Mouse (Mus musculus) erythroblast, adult 5-6 weeks (primary cell): ENCODE measurements around the gene Dyrk1a. TPM values are rescaled to one million over a fixed set of nuclear protein-coding genes. Genes with fewer than 3 reads are reported as not detected.

Source experiments
- ATAC-seq: replicated peaks from 2 replicates; pipeline ENCODE4 v1.8.0; 2016; ENCODE audit warnings: moderate number of reproducible peaks, mild to moderate bottlenecking, moderate TSS enrichment, inconsistent platforms; ENCODE audit not compliant: poor library complexity, low FRiP score, severe bottlenecking
- total RNA-seq, 2 experiments: library from RNA; stranded (forward) in 1 of 2; stranded (reverse) in 1 of 2; fragments of 150-400 nt in 1 of 2; fragments of 200-764, 138-1000 nt in 1 of 2; gene quantifications; 2 replicates each; pipeline versions ENCODE4 v1.2.3 to v1.2.4; 2015 to 2017; ENCODE audit warnings: low replicate concordance in 2 of 2

Dyrk1a gene
- total RNA-seq, 2 experiments from 2014 or later = 60.3 to 65.1 TPM

GRCm38 (mm10) chr16:94587461-94587860 lies 17.7 kb downstream of the Dyrk1a start:
- ATAC-seq = no peak

GRCm38 (mm10) chr16:94588171-94588570 lies 18.4 kb downstream of the Dyrk1a start:
- no peak for ATAC-seq

DNA sequence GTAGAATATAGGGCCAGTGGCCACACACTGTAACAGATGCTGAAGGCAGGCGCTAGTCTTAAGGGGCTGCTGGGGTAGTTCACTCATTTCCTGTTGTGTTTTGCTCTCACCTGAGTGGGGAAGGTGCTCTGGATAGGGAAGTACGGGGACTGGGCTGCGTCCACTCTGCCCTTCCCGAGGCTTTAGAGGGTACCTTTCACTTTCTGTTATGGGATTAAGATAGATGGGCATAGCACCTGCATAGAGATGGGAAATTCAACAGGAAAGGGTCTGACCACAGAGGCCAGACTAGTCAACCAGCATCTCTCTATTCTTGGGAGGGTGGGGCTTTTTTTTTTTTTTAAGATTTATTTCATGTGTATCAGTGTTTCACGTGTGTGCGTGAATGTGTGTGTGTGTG lies 19.2 kb downstream of the Dyrk1a start:
- ATAC-seq = no peak

DNA sequence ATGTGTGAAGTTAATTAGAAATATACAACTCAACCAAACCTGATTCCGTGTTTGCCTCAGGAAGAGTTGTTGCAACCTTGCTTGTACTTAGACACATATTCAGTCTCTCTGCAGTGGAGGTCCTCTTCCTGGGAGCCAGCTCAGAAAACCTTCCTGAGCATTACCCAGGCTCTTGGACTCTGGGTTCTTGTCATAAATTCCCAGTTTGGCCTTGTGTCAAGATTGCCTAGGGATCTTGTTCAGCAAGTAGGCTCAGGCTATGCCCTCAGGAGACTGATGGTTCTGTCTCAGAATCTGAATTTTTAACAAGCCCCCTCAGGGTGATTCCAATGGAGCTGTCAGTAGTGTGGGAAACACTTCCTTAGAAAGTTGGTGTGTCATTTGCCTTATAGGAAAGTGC lies 19.8 kb downstream of the Dyrk1a start:
- no peak for ATAC-seq

DNA sequence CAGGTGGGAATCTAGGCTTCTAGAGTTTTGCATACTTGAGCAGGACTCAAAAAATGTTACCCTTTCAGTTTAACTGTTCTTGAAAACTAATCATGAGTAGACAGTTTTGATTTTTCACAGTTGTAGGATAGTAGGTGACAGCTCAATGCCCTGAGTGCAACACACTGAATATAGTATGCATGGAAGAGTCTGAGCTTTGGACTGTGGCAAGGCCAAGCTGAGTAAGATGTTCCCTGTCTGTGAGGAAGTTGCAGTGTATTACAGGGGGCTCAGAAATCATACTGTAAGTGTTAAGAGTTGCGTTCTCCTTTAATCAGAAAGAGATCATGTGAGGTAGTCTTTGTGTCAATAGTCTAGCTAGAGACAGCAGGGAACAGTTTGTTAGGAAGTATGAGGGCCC lies 20.4 kb downstream of the Dyrk1a start:
- no peak for ATAC-seq

DNA sequence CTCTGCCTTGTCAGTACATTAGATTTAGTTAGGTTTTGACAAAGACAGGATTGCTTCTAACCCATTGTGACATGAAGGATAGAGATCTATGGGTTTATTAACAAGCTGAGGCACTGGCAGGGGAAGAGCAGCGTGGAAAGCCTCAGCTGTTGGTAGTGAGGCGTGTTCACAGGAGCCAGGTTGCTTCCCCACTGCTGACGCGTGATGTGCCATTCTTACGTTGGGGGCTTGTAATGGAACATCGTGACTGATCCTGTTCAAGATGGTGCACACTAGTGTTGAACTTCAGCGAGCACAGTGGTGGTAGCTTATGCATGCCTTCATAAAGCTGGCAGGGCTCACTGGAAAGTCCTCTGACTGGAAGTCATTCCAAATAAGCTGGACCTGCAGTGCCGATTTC lies 21.2 kb downstream of the Dyrk1a start:
- no peak for ATAC-seq

- no peak for ATAC-seq
Observed at GRCm38 (mm10) chr16:94591536-94591935, 21.7 kb downstream of the Dyrk1a start.

DNA sequence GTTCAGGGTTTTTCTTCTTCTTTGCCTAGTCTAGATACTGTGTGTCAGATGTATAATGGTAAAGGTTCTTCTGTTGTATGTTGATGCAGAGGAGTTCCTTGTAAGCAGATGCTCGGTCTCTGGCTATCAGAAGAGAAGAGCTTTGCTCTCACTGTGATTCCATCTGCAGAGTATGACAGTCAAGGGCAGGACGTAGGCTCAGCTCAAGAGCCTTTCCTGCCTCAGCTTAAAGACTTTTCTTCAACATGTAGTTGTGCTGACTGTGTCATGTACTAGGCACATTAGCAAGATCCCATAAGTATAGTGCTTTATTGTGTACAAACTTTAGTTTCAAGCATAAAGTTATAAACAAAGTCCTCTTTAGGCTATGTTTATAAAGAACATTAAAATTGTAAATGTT lies 26.8 kb downstream of the Dyrk1a start:
- no peak for ATAC-seq

DNA sequence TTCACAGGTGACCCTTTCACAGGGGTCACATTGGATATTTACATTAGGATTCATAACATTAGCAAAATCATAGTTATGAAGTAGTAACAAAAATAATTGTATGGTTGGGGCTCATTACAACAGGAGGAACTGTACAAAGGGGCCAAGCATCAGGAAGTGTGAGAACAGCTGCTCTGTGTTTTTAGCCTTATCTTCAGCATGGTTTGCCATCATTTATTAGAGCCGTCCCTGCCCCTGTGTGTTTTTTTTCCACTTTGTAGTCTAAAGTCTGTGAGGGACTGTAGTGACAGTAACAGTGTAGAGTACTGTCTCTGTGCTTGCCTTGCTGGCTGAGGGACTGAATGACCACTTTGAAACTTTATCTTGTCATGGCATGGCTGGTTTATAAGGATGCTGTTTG lies 27.8 kb downstream of the Dyrk1a start:
- ATAC-seq = no peak

DNA sequence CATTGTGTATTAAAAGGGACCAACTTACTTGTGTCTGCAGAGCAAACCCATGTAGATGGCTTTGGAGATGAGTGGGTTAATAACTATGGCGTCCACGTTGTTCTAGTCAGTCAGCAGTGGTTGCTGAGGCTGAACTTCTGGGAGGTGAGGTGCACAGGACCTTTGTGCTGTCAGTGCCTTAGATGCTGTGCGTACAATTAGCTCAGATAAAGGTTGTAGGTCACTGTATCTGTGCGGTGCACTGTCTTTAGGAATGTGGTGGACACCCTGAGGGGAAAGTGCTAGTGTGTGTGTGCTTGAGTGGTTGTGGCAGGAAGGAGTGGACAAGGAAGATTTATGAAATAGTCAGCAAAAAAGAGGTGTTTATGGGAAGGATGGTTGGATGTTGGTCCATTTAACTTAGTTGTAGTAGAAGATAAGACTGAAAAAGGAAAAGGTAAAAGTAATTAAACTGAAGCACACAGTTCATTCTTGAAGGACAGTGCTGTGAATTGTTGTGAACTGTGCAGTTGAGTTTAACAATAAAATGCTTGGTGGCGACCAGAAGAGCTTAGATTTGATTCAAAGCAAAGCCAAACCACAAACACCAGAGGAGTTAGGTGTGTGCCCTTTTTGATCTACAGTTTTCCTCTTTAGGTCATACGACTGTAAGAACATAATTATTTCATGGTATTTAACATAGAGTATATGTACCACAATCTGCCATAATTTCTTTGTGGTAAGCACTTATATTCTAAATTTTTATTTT lies 30.3 kb downstream of the Dyrk1a start:
- no peak for ATAC-seq

GRCm38 (mm10) chr16:94601089-94601488 lies 31.3 kb downstream of the Dyrk1a start:
- no peak for ATAC-seq

GRCm38 (mm10) chr16:94601540-94601953 lies 31.7 kb downstream of the Dyrk1a start:
- ATAC-seq = no peak

DNA sequence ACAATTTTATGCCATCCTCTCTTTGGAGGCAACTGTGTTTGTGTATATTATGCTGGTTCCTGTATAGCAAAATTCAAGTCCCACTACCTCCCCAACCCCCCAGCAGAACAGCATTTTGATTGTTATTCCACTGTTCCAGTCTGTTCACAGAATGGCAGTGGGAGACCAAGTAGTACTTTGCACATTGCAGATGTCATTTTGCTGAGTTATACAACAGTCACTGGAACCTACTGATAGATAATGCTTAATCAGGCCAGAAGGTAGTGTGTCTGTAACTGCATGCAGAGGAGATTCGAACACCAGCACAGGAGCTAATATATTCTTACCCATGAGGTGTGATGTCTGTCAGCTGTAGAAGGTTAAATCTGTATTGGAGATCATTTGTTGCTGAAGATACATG lies 32.4 kb downstream of the Dyrk1a start:
- no peak for ATAC-seq

DNA sequence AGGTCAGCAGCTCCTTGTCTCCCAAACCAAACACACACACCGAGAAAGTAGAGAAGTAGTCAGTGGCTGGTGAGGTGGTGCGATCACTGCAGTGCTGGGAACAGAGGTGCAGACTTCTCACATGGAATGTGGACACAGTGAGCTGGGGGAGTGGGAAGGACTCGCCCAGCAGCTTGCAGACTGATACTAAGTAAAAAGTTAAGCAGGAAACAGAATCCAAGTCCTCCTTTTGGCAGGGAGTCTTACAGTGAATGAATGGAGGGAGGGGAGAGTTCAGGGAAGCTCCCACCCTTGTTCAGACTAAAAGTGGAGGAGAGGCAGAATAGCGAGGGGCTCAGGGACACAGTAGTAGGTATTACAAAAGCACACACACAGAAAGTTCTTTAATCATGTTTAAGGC lies 32.9 kb downstream of the Dyrk1a start:
- no peak for ATAC-seq

- no peak for ATAC-seq
Observed at GRCm38 (mm10) chr16:94606169-94606568, 36.4 kb downstream of the Dyrk1a start.

DNA sequence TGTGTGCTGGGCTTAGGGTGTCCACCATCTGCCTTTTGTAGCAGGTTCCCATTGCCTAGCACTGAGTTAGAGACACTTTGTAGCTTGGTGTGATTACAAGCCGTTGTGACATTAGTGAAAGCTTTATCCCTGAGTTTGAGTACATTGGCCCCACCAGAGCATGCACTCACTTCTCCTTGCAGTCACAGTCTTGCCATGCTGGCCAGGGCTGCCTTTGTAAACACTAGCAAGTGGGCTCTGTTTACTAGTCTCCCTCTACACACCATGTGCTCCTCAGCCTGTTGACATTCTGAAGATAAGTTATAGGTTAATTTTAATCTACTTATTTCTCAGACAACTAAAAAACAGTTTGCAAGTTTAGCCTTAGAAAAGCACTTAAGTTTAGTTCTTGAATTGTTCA lies 37.7 kb downstream of the Dyrk1a start:
- ATAC-seq = no peak

DNA sequence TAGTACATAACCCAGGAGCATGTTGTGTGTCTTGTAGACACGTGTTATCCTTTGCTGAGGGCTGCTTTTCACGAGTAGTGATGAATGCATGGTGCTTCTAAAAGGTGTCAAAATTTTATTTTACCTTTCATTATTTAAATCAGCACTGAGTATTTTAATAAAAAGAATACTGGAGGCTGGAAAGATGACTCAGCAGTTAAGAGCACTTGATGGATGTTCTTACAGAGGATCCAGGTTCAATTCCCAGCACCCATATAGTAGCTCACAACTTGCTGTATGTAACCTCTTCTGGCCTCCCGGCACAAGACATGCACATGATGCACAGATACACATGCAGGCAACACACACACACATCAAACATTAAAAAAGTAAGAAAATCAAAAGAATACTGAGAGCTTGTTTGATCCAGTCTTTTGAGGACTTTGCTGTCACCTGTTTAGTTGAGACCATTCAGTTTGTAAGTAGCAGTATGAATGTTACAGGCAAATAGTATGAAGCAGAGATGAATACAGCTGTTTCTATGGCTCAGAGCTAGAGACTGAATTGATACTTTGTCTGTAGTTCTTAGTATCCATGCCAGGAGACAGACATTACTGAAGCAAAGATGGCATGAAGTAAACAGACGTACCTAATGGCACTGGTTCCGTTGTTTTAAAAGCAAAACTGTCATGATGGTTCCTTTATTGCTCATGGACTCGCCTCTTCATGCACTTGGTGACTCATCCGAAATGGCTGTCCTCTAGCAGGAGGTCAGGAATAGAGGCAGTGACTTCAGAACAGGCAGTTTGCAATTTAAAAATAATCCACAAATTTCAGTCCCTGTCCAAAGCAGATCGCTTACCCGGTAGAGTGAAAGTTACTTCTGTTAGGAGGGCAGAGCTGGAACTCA lies 39.1 kb downstream of the Dyrk1a start:
- no peak for ATAC-seq

- no peak for ATAC-seq
Observed at GRCm38 (mm10) chr16:94612573-94612972, 42.8 kb downstream of the Dyrk1a start.

DNA sequence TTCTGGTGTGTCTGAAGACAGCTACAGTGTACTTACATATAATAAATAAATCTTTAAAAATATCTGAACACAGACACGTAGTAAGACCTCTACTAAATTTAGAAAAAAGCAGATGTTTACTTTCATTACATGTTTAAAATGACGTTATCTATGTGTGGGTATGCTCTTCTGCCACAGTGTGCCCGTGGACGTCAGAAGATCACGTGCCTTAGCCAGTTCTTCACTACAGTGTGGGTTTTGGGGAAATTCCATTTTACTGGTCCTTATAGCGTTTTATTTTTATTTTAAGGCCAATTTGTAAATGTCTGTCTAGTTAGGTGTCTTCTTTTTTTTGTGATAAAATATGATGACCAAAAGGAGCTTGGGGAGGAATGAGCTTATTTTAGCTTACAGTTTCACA lies 47.4 kb downstream of the Dyrk1a start:
- ATAC-seq = no peak

- peak; percentile 90 for ATAC-seq
Observed at GRCm38 (mm10) chr16:94618543-94618942, 48.7 kb downstream of the Dyrk1a start.

DNA sequence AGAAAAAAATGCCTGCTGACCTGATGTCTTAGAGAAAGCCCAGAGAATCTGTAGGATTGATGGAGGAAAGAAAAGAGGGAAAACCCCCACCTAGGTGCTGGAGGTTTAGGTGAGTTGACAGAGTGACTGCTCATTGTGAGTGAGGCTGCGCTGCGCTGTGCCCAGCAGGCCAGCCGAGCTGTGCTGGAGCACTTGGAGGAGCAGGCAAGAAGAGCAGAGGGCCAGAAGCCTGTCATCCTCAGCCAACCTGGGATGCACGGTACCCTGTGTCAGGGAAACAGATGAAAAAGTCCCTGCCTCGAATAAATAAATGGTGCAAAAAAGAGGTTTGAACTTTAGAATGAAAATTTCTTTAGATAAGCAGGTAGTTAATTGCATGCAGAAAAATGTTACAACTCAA lies 49.5 kb downstream of the Dyrk1a start:
- no peak for ATAC-seq
